Mouse (Mus musculus): ENCODE measurements at regions not wholly inside any gene's neighbourhood (a gene's known extent, or its start where the extent isn't known, plus 50 kb on each side); places are given as distances from the start of the nearest gene placed in this dataset.

DNA sequence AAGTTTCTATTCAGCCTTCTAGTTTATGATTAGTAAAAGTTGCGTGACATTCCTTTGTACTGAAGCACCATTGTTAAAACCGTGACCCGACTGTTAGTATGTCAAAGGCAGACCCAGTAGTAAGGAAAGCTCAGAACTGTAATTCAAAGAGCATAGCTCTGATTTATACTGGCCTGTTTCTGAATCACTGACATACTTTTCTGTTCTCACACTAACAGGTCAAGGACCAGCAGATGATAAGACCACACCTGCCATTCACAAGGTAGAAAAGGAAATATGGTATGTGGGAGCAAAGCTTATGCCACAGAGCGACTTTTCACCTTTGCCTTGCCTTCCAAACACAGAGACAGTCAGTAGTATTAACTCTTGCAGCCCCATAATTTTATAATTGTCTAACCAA, 269.5 kb upstream of the Acvr2a start:
- TF ChIP-seq CTCF (IDR thresholded peaks at IDR 0.05) = no peak
- TF ChIP-seq EP300 (IDR thresholded peaks at IDR 0.05) = no peak
